Mouse (Mus musculus) forebrain, embryonic 16.5 days (tissue): ENCODE data around the gene Smarcc1. TPM values are rescaled to one million over a fixed set of nuclear protein-coding genes. Genes with fewer than 3 reads are reported as not detected.
A peak's percentile ranks its signal among the peaks of the same experiment; 100 is the strongest.

Experiments used
- ATAC-seq: fragments of 200-750 bp; cut with Nextera tagmentation; 2 replicates; pipeline ENCODE4 v1.8.0; 2017; ENCODE audit warnings: mild to moderate bottlenecking, moderate library complexity
- H3K27ac ChIP-seq: fragments of 300-500 bp; sonication (generic); 2 replicates; pipeline ENCODE4 v1.5.1; 2014; ENCODE audit warnings: low read length, control low read depth
- H3K27me3 ChIP-seq: fragments of 300-500 bp; sonication (generic); replicated peaks from 2 replicates; pipeline ENCODE4 v1.6.1; 2014; ENCODE audit warnings: low read length; ENCODE audit not compliant: control insufficient read depth, insufficient read depth
- H3K36me3 ChIP-seq: fragments of 300-500 bp; sonication (generic); 2 replicates; pipeline ENCODE4 v1.6.1; 2014; ENCODE audit not compliant: control insufficient read depth, insufficient read depth
- H3K4me1 ChIP-seq: fragments of 300-500 bp; sonication (generic); replicated peaks from 2 replicates; pipeline ENCODE4 v1.6.1; 2014; ENCODE audit warnings: low read length; ENCODE audit not compliant: control insufficient read depth, insufficient read depth
- H3K4me2 ChIP-seq: fragments of 300-500 bp; sonication (generic); 2 replicates; pipeline ENCODE4 v1.6.1; 2014; ENCODE audit warnings: mild to moderate bottlenecking, low read length, control low read depth
- H3K4me3 ChIP-seq: fragments of 300-500 bp; sonication (generic); replicated peaks from 2 replicates; pipeline ENCODE4 v1.5.1; 2014; ENCODE audit warnings: mild to moderate bottlenecking, low read length, control low read depth
- H3K9ac ChIP-seq: fragments of 300-500 bp; sonication (generic); replicated peaks from 2 replicates; pipeline ENCODE4 v1.6.1; 2014; ENCODE audit warnings: low read depth, low read length, control low read depth
- H3K9me3 ChIP-seq: fragments of 300-500 bp; sonication (generic); 2 replicates; pipeline ENCODE4 v1.6.1; 2016; ENCODE audit warnings: low read length; ENCODE audit not compliant: control insufficient read depth
- WGBS: fragments of 180-500 bp; shearing (Covaris S2); extraction: QIAGEN DNeasy Blood & Tissue Kit; methylation state at CpG from one replicate; pipeline ENCODE4 v1.1.7; 2014; 5-methylcytosine and 5-hydroxymethylcytosine counted together
- microRNA-seq: library from miRNA; unstranded; fragments of <30 nt; microRNA quantifications from one replicate; pipeline ENCODE4, GENCODE M21; 2017
- polyA plus RNA-seq: library from polyadenylated mRNA; unstranded; fragments of >200 nt; fragmentation: Nextera tagmentation; extraction: Ambion mirVana; gene quantifications from 2 replicates; pipeline ENCODE4 v1.2.1, GENCODE M21; 2015

The Smarcc1 gene
- polyA plus RNA-seq, 1 experiment from 2014 or later, result 134 TPM

DNA sequence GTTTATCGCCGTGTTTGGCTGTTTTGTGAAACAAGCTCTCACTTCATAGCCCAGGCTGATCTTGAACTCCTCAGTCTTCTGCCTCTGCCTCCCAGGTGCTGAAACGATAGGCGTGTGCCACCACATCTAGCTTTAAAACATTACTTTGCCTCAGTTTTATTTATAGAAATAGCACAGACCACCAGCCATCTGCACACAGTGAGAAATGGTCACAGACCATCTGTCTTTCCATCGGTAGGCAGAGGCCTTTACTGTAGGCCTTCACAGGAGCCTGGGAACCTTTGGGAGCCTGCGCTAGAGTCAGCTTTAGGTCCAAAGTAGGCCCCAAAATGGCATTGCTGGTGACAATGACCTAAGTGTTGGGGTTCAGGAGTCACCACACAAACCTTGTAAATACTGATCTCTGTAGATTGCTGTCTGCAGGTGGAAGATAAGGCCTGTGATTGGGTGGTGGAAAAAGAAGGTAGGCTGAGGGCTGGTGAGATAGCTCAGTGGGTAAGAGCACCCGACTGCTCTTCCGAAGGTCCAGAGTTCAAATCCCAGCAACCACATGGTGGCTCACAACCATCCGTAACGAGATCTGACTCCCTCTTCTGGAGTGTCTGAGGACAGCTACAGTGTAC lies 166.7 kb downstream of the Smarcc1 start:
- no peak overlapping the region for H3K9ac ChIP-seq
- H3K4me2 ChIP-seq, result no peak overlapping the region
- no peaks in the 10 kb centered on the region for H3K36me3 ChIP-seq
- WGBS, result 85% methylated on average over 8 of the region's 10 CpGs
- no peak overlapping the region for H3K27ac ChIP-seq
- H3K9me3 ChIP-seq, result no peaks in the 10 kb centered on the region
- H3K4me3 ChIP-seq, result no peak overlapping the region
- H3K4me1 ChIP-seq, result peaks cover 12% of the 10 kb centered on the region
- H3K27me3 ChIP-seq, result no peaks in the 10 kb centered on the region
- no peak for ATAC-seq

DNA sequence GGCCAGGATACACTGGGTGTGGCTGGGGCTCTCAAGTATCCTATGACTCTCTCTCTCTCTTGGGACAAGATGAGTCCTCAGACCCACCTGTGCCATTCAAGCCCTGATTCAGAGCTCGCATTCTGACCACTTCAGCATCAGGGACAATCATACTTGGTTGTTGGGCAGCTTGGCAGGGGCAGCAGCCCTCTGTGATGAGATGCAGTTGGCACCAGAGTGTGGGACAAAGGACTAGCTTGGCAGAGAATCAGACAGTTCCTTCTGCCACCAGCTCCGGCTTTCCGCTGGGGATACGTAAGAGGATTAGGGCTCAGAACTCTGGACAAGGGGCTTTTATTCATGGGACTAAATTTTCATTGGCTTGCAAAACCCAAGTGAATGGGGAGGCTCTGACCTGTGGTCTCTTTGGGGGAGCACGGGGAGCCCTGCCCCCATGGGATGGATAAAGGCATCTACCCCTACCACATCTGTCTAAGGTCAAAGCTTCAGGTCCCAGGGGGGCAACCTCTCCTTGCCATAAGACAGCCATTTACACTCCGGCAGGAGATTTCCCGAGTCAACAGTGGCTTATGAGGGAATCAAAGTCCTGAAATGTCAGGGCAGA lies 169.9 kb downstream of the Smarcc1 start:
- peak; percentile 94 for ATAC-seq
- H3K4me2 ChIP-seq, result no peak overlapping the region
- 21% methylated on average over 7 of the region's 7 CpGs for WGBS

More for the DNA sequence above, 169.9 kb downstream of the Smarcc1 start:
- Histone ChIP-seq H3K4me1 (peaks cover 12% of the 10 kb centered on the region), H3K36me3 (no peaks in the 10 kb centered on the region), H3K27ac (peak overlapping the region; percentile 67), H3K9me3 (no peaks in the 10 kb centered on the region), H3K27me3 (no peaks in the 10 kb centered on the region), H3K9ac (no peak overlapping the region), H3K4me3 (no peak overlapping the region)

Small RNA genes within 50 kb of the gene (microRNA-seq; reads per million reads assigned to microRNA genes)
- gene Mir6236, result 53.0 reads per million, percentile 45 among the genes with 10 or more reads in this experiment

Other genes with a start within 250 kb of the Smarcc1 start
- gene Cdc25a, start 242.1 kb upstream of the Smarcc1 start, polyA plus RNA-seq, result 16.1 and 20.1 TPM in 2 replicates
- 137 and 144 TPM in 2 replicates for gene Map4, start 186.2 kb upstream of the Smarcc1 start, polyA plus RNA-seq
- 221 and 253 TPM in 2 replicates for gene Dhx30, start 122 bp downstream of the Smarcc1 start, polyA plus RNA-seq
- gene Cspg5, start 126.1 kb downstream of the Smarcc1 start, polyA plus RNA-seq, result 98.9 and 115 TPM in 2 replicates
- gene Elp6, start 187.5 kb downstream of the Smarcc1 start, polyA plus RNA-seq, result 34.3 and 36.8 TPM in 2 replicates
- gene Scap, start 215.6 kb downstream of the Smarcc1 start, polyA plus RNA-seq, result 51.1 and 51.4 TPM in 2 replicates